ENCODE assay signal across 13 mouse cellular contexts in genomic region chr3:26134839-26135651, GRCm38 (mm10).
DNase-seq lines count a peak whose midpoint lies in the region; ATAC-seq and TF ChIP-seq lines count a peak whose summit lies in the region.
"Had no signal": no experiment of that assay in that cellular context is flagged by ENCODE, and none has a peak within 500 bp of the region (broad histone marks: within the 10 kb centered on the region; RNA-seq: fewer than 3 reads in every experiment).

No protein-coding gene starts in this region.

- WGBS in forebrain, embryonic 11.5 days = 23% methylated on average over 9 of the region's 9 CpGs
- WGBS in forebrain, embryonic 10.5 days = 33% methylated on average over 9 of the region's 9 CpGs
- WGBS in forebrain, embryonic 13.5 days = 14% methylated on average over 9 of the region's 9 CpGs
- 16% methylated on average over 9 of the region's 9 CpGs for WGBS in hindbrain, postnatal 0 days
- WGBS in neural tube, embryonic 14.5 days = 9% methylated on average over 9 of the region's 9 CpGs

- no peak overlapping the region for H3K27ac ChIP-seq in forebrain, embryonic 11.5 days (ENCODE audit: low read depth, low read length)
- no peak overlapping the region for H3K27ac ChIP-seq in forebrain, embryonic 10.5 days
- H3K27ac ChIP-seq in forebrain, embryonic 13.5 days = no peak overlapping the region
- H3K27ac ChIP-seq in hindbrain, postnatal 0 days = no peak overlapping the region
- H3K27ac ChIP-seq in neural tube, embryonic 14.5 days (ENCODE audit: low read depth, low read length) = no peak overlapping the region
- H3K27ac ChIP-seq: embryonic facial prominence, embryonic 13.5 days; liver, embryonic 15.5 days had no signal

- no peaks in the 10 kb centered on the region for H3K27me3 ChIP-seq in forebrain, embryonic 11.5 days (ENCODE audit: control insufficient read depth, insufficient read depth, low read length)
- no peaks in the 10 kb centered on the region for H3K27me3 ChIP-seq in forebrain, embryonic 10.5 days (ENCODE audit: poor library complexity, severe bottlenecking)
- no peaks in the 10 kb centered on the region for H3K27me3 ChIP-seq in forebrain, embryonic 13.5 days
- H3K27me3 ChIP-seq in hindbrain, postnatal 0 days (ENCODE audit: insufficient read depth, low read length) = no peaks in the 10 kb centered on the region
- H3K27me3 ChIP-seq in neural tube, embryonic 14.5 days (ENCODE audit: control insufficient read depth, insufficient read depth, low read length) = no peaks in the 10 kb centered on the region
- H3K27me3 ChIP-seq: embryonic facial prominence, embryonic 13.5 days; liver, embryonic 15.5 days had no signal

- no peak overlapping the region for H3K4me3 ChIP-seq in forebrain, embryonic 11.5 days (ENCODE audit: low read depth, low read length)
- H3K4me3 ChIP-seq in forebrain, embryonic 10.5 days = no peak overlapping the region
- no peak overlapping the region for H3K4me3 ChIP-seq in forebrain, embryonic 13.5 days
- H3K4me3 ChIP-seq in hindbrain, postnatal 0 days (ENCODE audit: low read length) = no peak overlapping the region
- H3K4me3 ChIP-seq in neural tube, embryonic 14.5 days (ENCODE audit: low read depth, low read length) = no peak overlapping the region
- H3K4me3 ChIP-seq: embryonic facial prominence, embryonic 13.5 days; liver, embryonic 15.5 days had no signal

- H3K4me1 ChIP-seq in forebrain, embryonic 11.5 days (replicated peaks; ENCODE audit: control insufficient read depth, insufficient read depth, low read length) = peaks cover 4% of the 10 kb centered on the region; the same call in 1 of the 2 replicates
- H3K4me1 ChIP-seq in forebrain, embryonic 10.5 days = peaks cover 11% of the 10 kb centered on the region
- H3K4me1 ChIP-seq in forebrain, embryonic 13.5 days = peaks cover 17% of the 10 kb centered on the region
- peaks cover 7% of the 10 kb centered on the region; the same call in 1 of the 2 replicates for H3K4me1 ChIP-seq in hindbrain, postnatal 0 days (ENCODE audit: insufficient read depth, low read length)
- H3K4me1 ChIP-seq in neural tube, embryonic 14.5 days (ENCODE audit: control insufficient read depth, insufficient read depth, low read length) = no peaks in the 10 kb centered on the region; the same call in 1 of the 2 replicates
- H3K4me1 ChIP-seq: liver, embryonic 15.5 days had no signal

- H3K36me3 ChIP-seq in forebrain, embryonic 11.5 days (ENCODE audit: control insufficient read depth, insufficient read depth, low read length) = no peaks in the 10 kb centered on the region
- 0 out of 2 replicates have a peak, but pooled peaks cover 2% of the 10 kb centered on the region for H3K36me3 ChIP-seq in forebrain, embryonic 10.5 days (replicated peaks)
- peaks cover 10% of the 10 kb centered on the region for H3K36me3 ChIP-seq in forebrain, embryonic 13.5 days (ENCODE audit: poor library complexity, severe bottlenecking)
- 0 out of 2 replicates have a peak, but pooled peaks cover 6% of the 10 kb centered on the region for H3K36me3 ChIP-seq in hindbrain, postnatal 0 days (ENCODE audit: insufficient read depth, low read length)
- no peaks in the 10 kb centered on the region for H3K36me3 ChIP-seq in neural tube, embryonic 14.5 days (ENCODE audit: control insufficient read depth, insufficient read depth, low read length)
- H3K36me3 ChIP-seq: embryonic facial prominence, embryonic 13.5 days; liver, embryonic 15.5 days had no signal

- no peak overlapping the region for H3K9ac ChIP-seq in forebrain, embryonic 11.5 days (ENCODE audit: low read length)
- H3K9ac ChIP-seq in forebrain, embryonic 13.5 days = no peak overlapping the region
- H3K9ac ChIP-seq in hindbrain, postnatal 0 days (replicated peaks; ENCODE audit: low read length) = 0 out of 2 replicates have a peak overlapping the region, but pooled peaks have one; percentile 9
- H3K9ac ChIP-seq in neural tube, embryonic 14.5 days (replicated peaks; ENCODE audit: low read depth, low read length) = no peak overlapping the region
- H3K9ac ChIP-seq: embryonic facial prominence, embryonic 13.5 days; liver, embryonic 15.5 days had no signal

- no peaks in the 10 kb centered on the region for H3K9me3 ChIP-seq in forebrain, embryonic 11.5 days (ENCODE audit: control insufficient read depth, low read length)
- no peaks in the 10 kb centered on the region for H3K9me3 ChIP-seq in forebrain, embryonic 10.5 days
- H3K9me3 ChIP-seq in forebrain, embryonic 13.5 days (replicated peaks) = no peaks in the 10 kb centered on the region
- no peaks in the 10 kb centered on the region for H3K9me3 ChIP-seq in hindbrain, postnatal 0 days (ENCODE audit: low read length)
- no peaks in the 10 kb centered on the region for H3K9me3 ChIP-seq in neural tube, embryonic 14.5 days (ENCODE audit: control insufficient read depth, low read length)
- H3K9me3 ChIP-seq: embryonic facial prominence, embryonic 13.5 days; liver, embryonic 15.5 days had no signal

- no peak overlapping the region for H3K4me2 ChIP-seq in forebrain, embryonic 11.5 days (ENCODE audit: low read depth, low read length, severe bottlenecking)
- H3K4me2 ChIP-seq in forebrain, embryonic 13.5 days = peak overlapping the region; percentile 12
- H3K4me2 ChIP-seq in hindbrain, postnatal 0 days (ENCODE audit: low read depth, low read length) = peak overlapping the region; percentile 47
- peak overlapping the region; percentile 0; the same call in 1 of the 2 replicates for H3K4me2 ChIP-seq in neural tube, embryonic 14.5 days (ENCODE audit: low read depth, low read length)
- H3K4me2 ChIP-seq: embryonic facial prominence, embryonic 13.5 days; liver, embryonic 15.5 days had no signal

- no peak for DNase-seq in forebrain, embryonic 11.5 days (ENCODE audit: low spot score)
- no peak for DNase-seq in forebrain, embryonic 10.5 days (ENCODE audit: extremely low spot score, low spot score)
- peak; percentile 14 for DNase-seq in hindbrain, postnatal 0 days (ENCODE audit: low spot score)
- no peak for DNase-seq in ovary, postnatal 36 days (ENCODE audit: low spot score)
- DNase-seq in layer of hippocampus, adult 9-11 months = no peak
- DNase-seq: adrenal gland, adult 2 months; cerebellum, postnatal 25 days; lung, postnatal 14 days had no signal

- no peak for TF ChIP-seq CTCF in hindbrain, postnatal 0 days (IDR thresholded peaks at IDR 0.05; ENCODE audit: low read depth)

- ATAC-seq in forebrain, embryonic 11.5 days (replicated peaks; ENCODE audit: low FRiP score) = 0 out of 2 replicates have a peak, but pooled peaks have one; percentile 24
- peak; percentile 54; the same call in 1 of the 2 replicates for ATAC-seq in forebrain, embryonic 13.5 days
- ATAC-seq in hindbrain, postnatal 0 days = 0 out of 2 replicates have a peak, but pooled peaks have one; percentile 43
- peak; percentile 49; the same call in 1 of the 2 replicates for ATAC-seq in neural tube, embryonic 14.5 days (ENCODE audit: low read depth)
- no peak for ATAC-seq in activated CD4-positive, CD25-positive, alpha-beta regulatory T cell, adult 4 months
